Mouse (Mus musculus): ENCODE measurements around the gene Ctnna2. TPM values are rescaled to one million over a fixed set of nuclear protein-coding genes. Genes with fewer than 3 reads are reported as not detected.

Gene Ctnna2
- total RNA-seq, 2 experiments from 2014 or later, result 0.66 to 0.72 TPM

GRCm38 (mm10) chr6:77817116-77817515 lies 162.4 kb downstream of the Ctnna2 start:
- DNase-seq, result no peak

- DNase-seq, result no peak
These were observed 168.5 kb downstream of the Ctnna2 start for GRCm38 (mm10) chr6:77811041-77811440.

GRCm38 (mm10) chr6:77802604-77803003 lies 176.9 kb downstream of the Ctnna2 start:
- DNase-seq, result no peak

- no peak for DNase-seq
These were observed 196.2 kb downstream of the Ctnna2 start for GRCm38 (mm10) chr6:77783342-77783741.

GRCm38 (mm10) chr6:77768357-77769103 lies 211.0 kb downstream of the Ctnna2 start:
- no peak for DNase-seq

- no peak for DNase-seq
These were observed 221.3 kb downstream of the Ctnna2 start for GRCm38 (mm10) chr6:77758164-77758563.

GRCm38 (mm10) chr6:77745426-77745825 lies 234.1 kb downstream of the Ctnna2 start:
- no peak for DNase-seq

GRCm38 (mm10) chr6:77743651-77744050 lies 235.8 kb downstream of the Ctnna2 start:
- DNase-seq, result no peak

GRCm38 (mm10) chr6:77742988-77743387 lies 236.5 kb downstream of the Ctnna2 start:
- no peak for DNase-seq

GRCm38 (mm10) chr6:77738640-77739039 lies 240.9 kb downstream of the Ctnna2 start:
- no peak for DNase-seq

GRCm38 (mm10) chr6:77724952-77725299 lies 254.6 kb downstream of the Ctnna2 start:
- no peak for DNase-seq

GRCm38 (mm10) chr6:77724042-77724951 lies 255.2 kb downstream of the Ctnna2 start:
- DNase-seq, result no peak

GRCm38 (mm10) chr6:77694093-77694492 lies 285.4 kb downstream of the Ctnna2 start:
- no peak for DNase-seq

- no peak for DNase-seq
These were observed 292.3 kb downstream of the Ctnna2 start for GRCm38 (mm10) chr6:77687173-77687572.

GRCm38 (mm10) chr6:77650127-77650526 lies 329.4 kb downstream of the Ctnna2 start:
- DNase-seq, result peak; percentile 31

- no peak for DNase-seq
These were observed 334.9 kb downstream of the Ctnna2 start for GRCm38 (mm10) chr6:77644591-77644990.

- no peak for DNase-seq
These were observed 340.7 kb downstream of the Ctnna2 start for GRCm38 (mm10) chr6:77638784-77639183.

GRCm38 (mm10) chr6:77633997-77634396 lies 345.5 kb downstream of the Ctnna2 start:
- DNase-seq, result peak; percentile 22

GRCm38 (mm10) chr6:77628573-77629192 lies 350.8 kb downstream of the Ctnna2 start:
- DNase-seq, result no peak

- no peak for DNase-seq
These were observed 374.7 kb downstream of the Ctnna2 start for GRCm38 (mm10) chr6:77604642-77605392.

- DNase-seq, result no peak
These were observed 375.6 kb downstream of the Ctnna2 start for GRCm38 (mm10) chr6:77603914-77604313.

GRCm38 (mm10) chr6:77599244-77599643 lies 380.3 kb downstream of the Ctnna2 start:
- DNase-seq, result no peak

All from gastrocnemius, postnatal 10 days (tissue).